Mouse (Mus musculus) testis, adult 2 months (tissue): Measurements from ENCODE around the gene Emcn. TPM values are rescaled to one million over a fixed set of nuclear protein-coding genes. Genes with fewer than 3 reads are reported as not detected.

Source experiments
- H3K27ac ChIP-seq: fragments of 200-500 bp; 2 replicates; pipeline ENCODE4 v1.5.1; 2012; ENCODE audit warnings: low read depth, low read length; ENCODE audit not compliant: control insufficient read depth, insufficient read depth
- H3K27me3 ChIP-seq: fragments of 200-500 bp; 2 replicates; pipeline ENCODE4 v1.6.1; 2012; ENCODE audit warnings: mild to moderate bottlenecking, low read length, moderate library complexity; ENCODE audit not compliant: control insufficient read depth, insufficient read depth
- H3K36me3 ChIP-seq: fragments of 200-500 bp; 2 replicates; pipeline ENCODE4 v1.6.1; 2012; ENCODE audit warnings: mild to moderate bottlenecking, low read length; ENCODE audit not compliant: control insufficient read depth, insufficient read depth
- H3K4me1 ChIP-seq: fragments of 200-500 bp; 2 replicates; pipeline ENCODE4 v1.6.1; 2012; ENCODE audit warnings: low read length; ENCODE audit not compliant: control insufficient read depth, insufficient read depth
- H3K4me3 ChIP-seq: fragments of 200-500 bp; 2 replicates; pipeline ENCODE4 v1.5.1; 2012; ENCODE audit warnings: low read depth, mild to moderate bottlenecking, low read length, moderate library complexity, mixed read lengths; ENCODE audit not compliant: control insufficient read depth
- CTCF ChIP-seq: fragments of 200-500 bp; IDR thresholded peaks from 2 replicates; pipeline ENCODE4 v1.5.1; 2012; ENCODE audit warnings: low read depth, mild to moderate bottlenecking, inconsistent platforms, low read length, moderate library complexity; ENCODE audit not compliant: control insufficient read depth, insufficient read depth, insufficient replicate concordance
- POLR2A ChIP-seq: fragments of 200-500 bp; IDR thresholded peaks from 2 replicates; pipeline ENCODE4 v1.6.1; 2012; ENCODE audit warnings: low read depth, mild to moderate bottlenecking, inconsistent platforms, low read length, moderate library complexity; ENCODE audit not compliant: control insufficient read depth
- polyA plus RNA-seq: library from polyadenylated mRNA; depleted of rRNA; stranded (reverse); fragments of >200 nt; gene quantifications from 2 replicates; pipeline ENCODE4 v1.2.3, GENCODE M21; 2012

The Emcn gene
- polyA plus RNA-seq, 1 experiment, result 0.75 TPM

GRCm38 (mm10) chr3:137335957-137336356, 4.9 kb upstream of the Emcn start:
- Histone ChIP-seq H3K36me3 (no peaks in the 10 kb centered on the region), H3K27me3 (no peaks in the 10 kb centered on the region), H3K4me1 (no peaks in the 10 kb centered on the region), H3K27ac (no peak overlapping the region), H3K4me3 (no peak overlapping the region)
- TF ChIP-seq POLR2A, result no peak
- TF ChIP-seq CTCF, result no peak

- Histone ChIP-seq H3K27ac (no peak overlapping the region), H3K36me3 (no peaks in the 10 kb centered on the region), H3K4me3 (no peak overlapping the region), H3K27me3 (no peaks in the 10 kb centered on the region), H3K4me1 (no peaks in the 10 kb centered on the region)
- no peak for TF ChIP-seq POLR2A
- TF ChIP-seq CTCF, result no peak
Measured at GRCm38 (mm10) chr3:137343446-137343845, 2.6 kb downstream of the Emcn start.

- Histone ChIP-seq H3K36me3 (no peaks in the 10 kb centered on the region), H3K4me3 (no peak overlapping the region), H3K27me3 (no peaks in the 10 kb centered on the region), H3K4me1 (no peaks in the 10 kb centered on the region), H3K27ac (no peak overlapping the region)
- TF ChIP-seq POLR2A (no peak), CTCF (no peak)
Measured at GRCm38 (mm10) chr3:137351882-137352281, 11.0 kb downstream of the Emcn start.

GRCm38 (mm10) chr3:137356697-137357096, 15.8 kb downstream of the Emcn start:
- Histone ChIP-seq H3K27me3 (no peaks in the 10 kb centered on the region), H3K4me1 (no peaks in the 10 kb centered on the region), H3K4me3 (no peak overlapping the region), H3K36me3 (no peaks in the 10 kb centered on the region), H3K27ac (no peak overlapping the region)
- no peak for TF ChIP-seq CTCF
- no peak for TF ChIP-seq POLR2A

DNA sequence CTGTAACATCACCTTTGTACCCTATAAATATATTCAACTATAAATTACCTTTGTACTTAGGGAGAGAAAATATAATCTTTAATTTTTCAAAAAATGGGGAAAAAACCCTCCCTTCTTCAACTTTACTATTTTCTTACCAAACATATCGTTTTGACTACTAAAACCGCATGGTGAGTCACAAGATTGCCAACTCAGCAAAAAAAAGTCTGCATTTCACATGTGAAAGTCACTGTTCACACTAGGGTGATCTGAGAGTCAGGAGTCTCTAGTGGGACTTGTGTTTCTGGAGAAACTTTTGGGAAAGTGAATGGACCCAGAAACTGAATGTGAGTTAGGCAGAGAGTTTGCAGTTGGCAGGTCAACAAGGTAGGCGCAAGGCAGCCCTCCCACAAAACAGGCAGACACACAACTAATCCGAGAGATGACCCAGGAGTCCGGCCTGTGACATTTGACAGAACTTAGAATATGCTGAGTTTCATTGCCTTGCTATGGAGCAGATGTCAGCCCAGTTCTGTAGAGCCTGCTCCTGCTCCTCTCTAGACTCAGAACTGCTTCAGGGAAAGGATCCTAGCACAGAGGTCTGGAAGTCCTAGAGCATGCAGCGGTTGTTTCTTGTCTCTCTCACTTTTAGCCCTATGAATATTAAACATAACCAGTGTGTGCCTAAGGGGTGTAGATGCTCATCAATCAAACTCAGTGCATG, 26.4 kb downstream of the Emcn start:
- H3K36me3 ChIP-seq, result no peaks in the 10 kb centered on the region

DNA sequence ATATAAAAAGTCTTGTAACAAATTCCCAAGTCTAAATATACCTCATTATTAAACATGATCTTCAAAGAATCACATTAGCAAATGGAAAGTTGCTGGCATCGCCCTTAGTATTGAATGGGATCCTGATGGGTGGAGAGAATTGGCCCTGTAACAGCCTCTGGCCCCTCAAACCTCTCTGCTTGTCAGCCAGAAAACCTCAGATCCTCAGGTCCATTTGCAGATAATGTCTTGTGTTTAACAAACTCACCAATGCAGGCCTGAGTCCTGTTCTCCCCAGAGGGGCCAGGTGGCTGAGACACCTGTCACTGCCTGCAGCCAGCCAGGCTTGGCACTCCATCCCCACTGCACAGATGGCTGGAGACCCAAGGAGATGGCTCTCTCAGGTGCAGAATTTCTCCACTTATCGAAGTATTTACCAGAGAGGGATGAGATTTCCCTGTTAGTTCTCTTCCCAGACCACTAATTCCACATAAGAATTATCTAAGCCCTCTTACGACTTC, 27.0 kb downstream of the Emcn start:
- H3K4me3 ChIP-seq, result no peak overlapping the region
- no peaks in the 10 kb centered on the region for H3K27me3 ChIP-seq
- H3K36me3 ChIP-seq, result no peaks in the 10 kb centered on the region
- H3K27ac ChIP-seq, result no peak overlapping the region
- TF ChIP-seq CTCF (no peak), POLR2A (no peak)
- H3K4me1 ChIP-seq, result no peaks in the 10 kb centered on the region

More for the DNA sequence above, 26.4 kb downstream of the Emcn start:
- TF ChIP-seq POLR2A (no peak), CTCF (no peak)
- Histone ChIP-seq H3K27ac (no peak overlapping the region), H3K4me3 (no peak overlapping the region), H3K4me1 (no peaks in the 10 kb centered on the region), H3K27me3 (no peaks in the 10 kb centered on the region)

DNA sequence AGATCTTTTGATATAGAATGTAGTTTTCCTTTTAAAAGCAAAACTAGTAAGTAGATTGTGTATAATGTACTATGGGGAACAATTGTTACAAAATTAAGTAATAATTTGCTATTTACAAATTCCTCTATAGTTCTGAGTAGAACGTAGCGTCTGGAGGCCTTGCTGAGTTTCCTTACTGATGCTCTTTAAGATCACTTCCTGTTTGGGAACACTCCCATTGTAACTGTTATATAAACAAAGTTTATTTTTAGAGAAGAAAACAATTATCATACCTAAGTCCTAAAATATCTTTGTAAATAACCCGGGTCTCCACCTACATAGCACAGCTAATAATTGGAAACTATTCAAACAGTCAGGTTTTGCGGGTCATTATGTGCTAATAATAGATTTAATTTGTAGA, 32.0 kb downstream of the Emcn start:
- H3K27ac ChIP-seq, result no peak overlapping the region
- H3K4me3 ChIP-seq, result no peak overlapping the region
- TF ChIP-seq POLR2A, result no peak
- no peak for TF ChIP-seq CTCF
- H3K4me1 ChIP-seq, result no peaks in the 10 kb centered on the region
- no peaks in the 10 kb centered on the region for H3K27me3 ChIP-seq
- H3K36me3 ChIP-seq, result no peaks in the 10 kb centered on the region
